Mouse (Mus musculus) large intestine, adult 2 months (tissue): ENCODE measurements around the gene Serpinb1a. TPM values are rescaled to one million over a fixed set of nuclear protein-coding genes. Genes with fewer than 3 reads are reported as not detected.

Experiments used
- DNase-seq: peaks from one replicate; pipeline ENCODE4 v3.0.0-alpha.2; 2012; ENCODE audit warnings: low read depth, low spot score
- WGBS: fragments of 180-500 bp; shearing (Covaris S2); methylation state at CpG from one replicate; pipeline ENCODE4 v1.1.7; 2018; 5-methylcytosine and 5-hydroxymethylcytosine counted together
- polyA plus RNA-seq: library from polyadenylated mRNA; depleted of rRNA; stranded (reverse); fragments of >200 nt; gene quantifications from 2 replicates; pipeline ENCODE4 v1.2.3, GENCODE M21; 2012; rRNA removed

Gene Serpinb1a
- polyA plus RNA-seq, 1 experiment, result 263 TPM

- no peak for DNase-seq
- WGBS, result under 1% methylated on average over 95 of the region's 95 CpGs
Measured at GRCm38 (mm10) chr13:32802259-32803081, 48.5 kb downstream of the Serpinb1a start, which contains the start of gene D930007J09Rik. Gene D930007J09Rik (minus strand): TSS chr13:32802849.

GRCm38 (mm10) chr13:32801693-32802221 lies 49.2 kb downstream of the Serpinb1a start, which contains the start of gene Wrnip1:
Gene Wrnip1 (plus strand): TSS chr13:32802038.
- DNase-seq, result peak; percentile 98
- WGBS, result under 1% methylated on average over 50 of the region's 51 CpGs

- DNase-seq, result no peak
Measured at GRCm38 (mm10) chr13:32800859-32801258, 50.1 kb downstream of the Serpinb1a start.

GRCm38 (mm10) chr13:32799131-32799530 lies 51.9 kb downstream of the Serpinb1a start:
- WGBS, result 74% methylated on average over 2 of the region's 2 CpGs
- no peak for DNase-seq

- no peak for DNase-seq
- WGBS, result 49% methylated on average over 1 of the region's 1 CpGs
Measured at GRCm38 (mm10) chr13:32797085-32797484, 53.9 kb downstream of the Serpinb1a start.

- WGBS, result 59% methylated on average over 5 of the region's 5 CpGs
- no peak for DNase-seq
Measured at GRCm38 (mm10) chr13:32795166-32795565, 55.8 kb downstream of the Serpinb1a start.

GRCm38 (mm10) chr13:32794619-32795018 lies 56.4 kb downstream of the Serpinb1a start:
- peak; percentile 53 for DNase-seq
- 19% methylated on average over 2 of the region's 2 CpGs for WGBS

Other genes starting within 250 kb of the Serpinb1a start
- gene Mylk4, start 67.2 kb downstream of the Serpinb1a start, polyA plus RNA-seq, result 0.02 TPM in 1 of 2 replicates, not detected in the other
- 24.0 and 31.5 TPM in 2 replicates for gene Wrnip1, start 49.1 kb downstream of the Serpinb1a start, polyA plus RNA-seq
- gene D930007J09Rik, start 48.3 kb downstream of the Serpinb1a start, polyA plus RNA-seq, result not detected in 2 replicates
- gene Serpinb1c, start 47.0 kb upstream of the Serpinb1a start, polyA plus RNA-seq, result not detected in 2 replicates
- gene Serpinb6b, start 114.0 kb upstream of the Serpinb1a start, polyA plus RNA-seq, result 2.4 and 2.6 TPM in 2 replicates
- gene Serpinb9, start 152.1 kb upstream of the Serpinb1a start, polyA plus RNA-seq, result 3.7 and 4.1 TPM in 2 replicates
- 0.05 TPM in 1 of 2 replicates, not detected in the other for gene Serpinb9b, start 176.2 kb upstream of the Serpinb1a start, polyA plus RNA-seq
- 0.08 and 0.14 TPM in 2 replicates for gene Serpinb1b, start 227.4 kb upstream of the Serpinb1a start, polyA plus RNA-seq